Mouse (Mus musculus) thymus, postnatal 25 days (tissue): ENCODE results near the gene Rpp14.

Experiments
- DNase-seq: peaks from one replicate; pipeline ENCODE4 v3.0.0; 2022

The Rpp14 gene

GRCm38 (mm10) chr14:8062076-8062475 is 18.1 kb upstream of the Rpp14 start:
- DNase-seq, result no peak

- DNase-seq, result no peak
These were observed 17.4 kb upstream of the Rpp14 start for GRCm38 (mm10) chr14:8062537-8063301.

DNA sequence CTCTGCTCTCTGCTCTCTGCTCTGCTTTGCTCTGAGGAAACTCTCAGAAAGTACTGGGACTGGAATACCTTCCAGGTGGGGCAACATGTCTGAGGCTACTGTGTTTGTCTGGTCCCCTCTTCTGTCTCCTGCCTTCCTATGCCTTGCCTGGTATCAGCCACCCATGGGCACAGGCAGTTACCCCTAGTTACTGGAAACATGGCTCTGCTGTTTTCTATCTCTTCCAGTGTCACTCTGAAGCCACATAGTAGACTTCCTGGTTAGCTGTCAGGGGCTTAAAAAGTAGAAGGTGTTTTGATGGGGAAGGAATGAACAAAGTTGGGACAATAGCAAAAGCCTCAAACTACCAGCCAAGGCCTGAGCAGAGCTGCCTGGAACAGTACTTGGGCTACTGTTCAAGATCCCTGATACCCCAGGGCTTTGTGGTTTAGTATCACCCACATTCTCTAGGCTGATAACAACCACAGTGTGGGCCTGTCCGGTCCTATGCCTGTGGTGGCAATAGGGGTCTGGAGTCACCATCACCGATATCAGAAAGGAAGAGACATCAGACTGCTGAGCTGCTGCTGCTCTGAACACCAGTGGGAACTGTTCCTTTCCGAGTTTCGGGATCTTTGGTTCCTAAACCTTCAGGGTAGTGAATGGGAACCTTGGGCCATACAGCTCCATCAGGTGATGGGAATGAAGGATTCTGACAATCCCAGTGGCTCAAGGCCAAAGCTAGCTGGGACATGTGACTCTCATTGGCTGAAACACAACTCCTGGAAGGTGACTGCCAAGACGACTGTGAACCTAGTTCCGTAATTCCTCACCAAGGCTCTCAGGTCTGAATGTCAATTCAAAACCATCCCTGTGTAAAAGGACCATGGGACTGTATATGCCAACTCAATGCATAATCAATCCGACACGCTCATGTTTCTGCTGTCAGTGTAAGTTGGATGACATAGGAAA is 16.1 kb upstream of the Rpp14 start:
- no peak for DNase-seq

GRCm38 (mm10) chr14:8080718-8081117 is 551 bp downstream of the Rpp14 start:
- peak; percentile 22 for DNase-seq

GRCm38 (mm10) chr14:8082949-8083348 is 2.8 kb downstream of the Rpp14 start:
- no peak for DNase-seq

DNA sequence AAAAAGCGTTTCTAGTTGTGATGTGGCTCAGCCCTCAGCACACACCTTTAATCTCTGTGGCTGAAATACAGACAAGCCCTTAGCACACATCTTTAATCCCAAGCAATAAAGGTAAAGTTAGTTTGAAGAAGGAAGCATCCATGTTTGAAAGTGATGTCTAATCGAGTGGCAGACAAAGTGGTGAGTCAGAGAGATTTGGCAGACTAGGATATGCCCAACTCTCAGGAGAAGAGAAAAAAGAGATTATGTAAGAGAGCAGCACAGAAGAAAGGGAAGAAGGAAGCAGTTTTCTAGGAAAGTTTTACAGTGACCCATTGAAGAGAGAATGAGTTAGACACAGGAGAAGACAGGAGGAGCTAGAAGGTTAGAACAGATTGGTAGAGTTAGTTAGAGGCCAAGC is 8.8 kb downstream of the Rpp14 start:
- DNase-seq, result no peak

GRCm38 (mm10) chr14:8092573-8092972 is 12.4 kb downstream of the Rpp14 start:
- no peak for DNase-seq

DNA sequence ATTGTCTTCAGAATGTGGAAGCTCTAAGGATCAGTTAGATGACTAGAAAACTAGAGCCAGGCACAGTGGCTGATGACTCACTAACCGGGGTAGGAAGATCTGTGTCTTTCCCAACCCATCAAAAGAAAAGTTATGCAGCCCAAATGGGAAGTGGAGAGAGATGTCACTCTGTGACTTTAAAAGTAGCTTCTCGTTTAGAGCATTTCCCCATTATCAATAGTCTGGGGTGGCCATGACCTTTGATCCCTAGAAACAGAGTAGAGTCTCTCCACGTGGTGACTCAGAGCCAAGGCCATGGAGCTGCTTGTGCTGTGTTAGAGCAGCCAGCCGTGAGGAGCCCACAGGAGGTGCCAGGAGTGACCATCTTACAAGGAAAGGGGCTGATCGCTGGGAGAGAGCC is 13.3 kb downstream of the Rpp14 start:
- DNase-seq, result no peak

DNA sequence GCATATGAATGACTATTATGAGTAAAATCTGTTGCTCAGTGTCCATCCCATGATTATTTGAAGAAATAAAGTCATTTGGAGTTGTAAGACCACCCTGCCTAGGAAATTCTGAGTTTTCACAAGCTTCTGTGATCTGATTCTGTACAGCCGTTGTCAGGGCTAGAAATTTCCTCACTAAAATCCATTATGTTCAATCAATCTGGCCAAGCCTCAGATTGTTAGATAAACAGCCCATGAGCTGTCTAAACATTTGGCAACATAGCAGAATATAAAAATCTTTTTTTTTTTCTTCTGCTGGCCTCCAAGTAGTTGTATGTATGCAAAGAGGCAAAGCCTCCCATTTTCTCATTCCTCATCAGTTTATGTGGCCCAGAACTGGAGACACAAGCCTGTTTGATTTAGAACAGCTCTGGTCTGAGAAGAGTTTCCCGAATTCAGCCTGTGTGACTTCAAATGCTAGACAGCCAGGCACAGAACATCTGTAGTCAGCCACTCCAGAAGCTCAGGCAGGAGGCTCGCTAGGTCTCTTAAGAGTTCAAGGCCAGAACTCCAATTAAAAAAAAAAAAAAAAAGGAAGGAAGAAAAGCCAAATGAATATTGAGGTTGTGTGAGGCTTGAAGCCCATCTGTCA is 14.9 kb downstream of the Rpp14 start:
- no peak for DNase-seq

DNA sequence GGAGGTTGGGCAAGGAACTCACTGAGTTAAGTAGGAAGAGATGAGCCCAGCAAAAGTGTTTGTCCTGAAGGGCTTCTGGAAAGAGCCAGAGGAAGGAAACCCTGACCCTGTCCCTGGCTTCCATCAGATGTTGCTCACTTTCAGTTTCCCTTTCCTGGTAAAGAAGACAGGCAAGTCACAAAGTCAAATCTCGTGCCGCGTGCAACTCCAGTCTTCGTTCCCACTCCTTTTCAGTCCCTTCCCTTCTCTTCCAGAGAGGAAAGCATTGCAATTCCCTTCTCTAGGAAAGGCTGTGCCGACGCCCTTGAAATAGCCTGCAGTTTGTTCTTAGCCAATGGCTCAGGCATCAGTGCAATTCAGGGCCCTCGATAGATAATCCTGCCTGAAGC is 15.4 kb downstream of the Rpp14 start:
- DNase-seq, result no peak

GRCm38 (mm10) chr14:8097978-8098686 is 18.0 kb downstream of the Rpp14 start, which contains the start of gene Pxk:
Gene Pxk (plus strand): TSS chr14:8098211.
- DNase-seq, result peak; percentile 93

- no peak for DNase-seq
These were observed 18.5 kb downstream of the Rpp14 start for GRCm38 (mm10) chr14:8098687-8098995.

DNA sequence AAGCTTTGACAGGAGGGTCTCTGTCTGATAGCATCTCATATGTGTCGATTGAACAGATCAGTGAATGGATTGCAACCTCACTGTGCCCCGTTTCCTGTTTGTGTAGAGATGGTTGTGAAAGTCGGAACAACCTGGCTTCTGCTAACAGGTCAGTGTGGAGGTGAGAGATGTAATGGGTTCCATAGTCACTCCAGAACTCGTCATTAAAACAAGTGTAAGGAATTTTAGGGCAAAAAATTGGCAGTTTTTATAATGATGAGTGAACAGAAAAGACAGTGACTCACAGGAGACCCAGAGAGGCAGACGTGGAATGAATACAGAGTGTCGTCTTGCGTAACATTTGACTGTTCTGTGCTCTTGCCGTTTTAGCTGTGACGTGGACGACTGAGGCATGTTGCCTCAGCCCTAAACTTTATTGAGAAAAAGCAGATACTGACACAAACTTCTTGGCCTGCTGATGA is 19.4 kb downstream of the Rpp14 start:
- peak; percentile 11 for DNase-seq

GRCm38 (mm10) chr14:8101886-8102285 is 21.7 kb downstream of the Rpp14 start:
- DNase-seq, result no peak

- DNase-seq, result no peak
These were observed 22.5 kb downstream of the Rpp14 start for GRCm38 (mm10) chr14:8102676-8103075.

GRCm38 (mm10) chr14:8108047-8108446 is 27.9 kb downstream of the Rpp14 start:
- DNase-seq, result no peak

- DNase-seq, result no peak
These were observed 28.8 kb downstream of the Rpp14 start for GRCm38 (mm10) chr14:8108976-8109375.

DNA sequence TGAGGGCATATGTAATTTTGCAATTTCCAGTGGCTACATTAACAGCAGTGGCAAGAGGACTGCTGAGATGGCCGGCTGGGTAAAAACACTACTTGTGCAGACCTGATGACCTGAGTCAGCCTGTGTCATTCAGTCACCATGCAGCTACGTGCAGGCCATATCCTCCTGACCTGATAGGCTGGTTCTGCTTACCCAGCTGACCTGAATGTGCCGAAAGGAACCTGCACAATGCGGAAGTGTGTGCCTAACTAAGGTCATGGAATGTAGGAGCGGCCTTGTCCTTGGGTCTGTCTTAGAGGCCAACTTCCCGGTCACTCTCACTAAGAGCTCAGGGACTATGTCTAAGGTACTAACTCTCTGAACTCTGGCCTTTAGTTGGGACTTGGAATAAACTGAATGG is 31.4 kb downstream of the Rpp14 start:
- no peak for DNase-seq

GRCm38 (mm10) chr14:8112036-8112435 is 31.9 kb downstream of the Rpp14 start:
- no peak for DNase-seq

GRCm38 (mm10) chr14:8113616-8114015 is 33.4 kb downstream of the Rpp14 start:
- DNase-seq, result no peak

GRCm38 (mm10) chr14:8114306-8114705 is 34.1 kb downstream of the Rpp14 start:
- no peak for DNase-seq

- DNase-seq, result no peak
These were observed 34.6 kb downstream of the Rpp14 start for GRCm38 (mm10) chr14:8114756-8115155.

DNA sequence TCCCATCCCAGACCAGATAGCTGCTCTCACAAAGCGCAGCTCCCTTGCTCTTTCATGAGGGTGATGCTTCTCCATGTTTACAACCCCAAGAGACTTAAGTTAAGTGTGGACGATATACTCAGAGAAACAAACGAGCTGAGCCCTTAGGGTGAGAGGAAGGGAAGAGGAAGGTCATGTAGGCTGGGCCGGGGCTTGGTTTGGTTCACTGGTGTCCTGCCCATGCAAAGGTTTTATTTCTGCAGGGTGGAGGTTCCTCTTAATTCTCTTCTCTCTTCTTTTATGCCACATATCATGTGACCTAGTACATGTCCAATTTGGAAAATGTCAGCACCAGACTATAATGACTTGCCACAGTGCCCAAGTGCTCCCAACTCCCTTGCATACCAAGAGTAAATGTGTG is 35.6 kb downstream of the Rpp14 start:
- DNase-seq, result no peak
